Comparison of ENCODE assay signal across 19 mouse cellular contexts in the genomic region with DNA sequence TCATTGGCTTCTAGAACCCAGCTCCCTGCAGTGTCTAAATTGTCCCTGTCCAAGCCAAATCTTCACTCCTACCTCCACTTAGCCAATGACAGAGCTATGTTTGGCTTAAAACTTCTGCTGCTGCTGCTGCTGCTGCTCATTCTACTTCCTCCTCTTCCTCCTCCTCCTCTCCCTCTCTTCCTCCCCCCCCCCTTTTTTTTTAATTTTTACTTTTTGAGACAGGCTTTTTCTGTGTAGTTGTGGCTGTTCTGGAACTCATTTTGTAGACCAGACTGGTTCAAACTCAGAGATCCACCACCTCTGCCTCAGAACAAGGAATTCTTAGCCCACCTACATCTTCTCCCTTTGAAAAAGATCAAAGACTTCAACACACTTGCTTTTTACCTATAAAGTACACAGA.
"Had no signal": no experiment of that assay in that cellular context is flagged by ENCODE, and none has a peak within 500 bp of the region (broad histone marks: within the 10 kb centered on the region; RNA-seq: fewer than 3 reads in every experiment).

No protein-coding gene starts in this region.

- H3K9ac ChIP-seq: lung, embryonic 14.5 days; midbrain, embryonic 12.5 days; neural tube, embryonic 13.5 days; neural tube, embryonic 15.5 days had no signal

- H3K4me1 ChIP-seq: midbrain, embryonic 10.5 days; midbrain, embryonic 12.5 days; neural tube, embryonic 13.5 days; neural tube, embryonic 15.5 days had no signal

- H3K27me3 ChIP-seq: midbrain, embryonic 12.5 days; neural tube, embryonic 13.5 days; neural tube, embryonic 15.5 days had no signal

- H3K36me3 ChIP-seq: midbrain, embryonic 10.5 days; midbrain, embryonic 12.5 days; neural tube, embryonic 13.5 days; neural tube, embryonic 15.5 days had no signal

- H3K4me2 ChIP-seq: lung, embryonic 14.5 days; midbrain, embryonic 12.5 days; neural tube, embryonic 13.5 days; neural tube, embryonic 15.5 days had no signal

- H3K27ac ChIP-seq: midbrain, embryonic 10.5 days; midbrain, embryonic 12.5 days; neural tube, embryonic 13.5 days; neural tube, embryonic 15.5 days had no signal

- H3K9me3 ChIP-seq: midbrain, embryonic 10.5 days; midbrain, embryonic 12.5 days; neural tube, embryonic 13.5 days; neural tube, embryonic 15.5 days had no signal

- H3K4me3 ChIP-seq: midbrain, embryonic 10.5 days; midbrain, embryonic 12.5 days; myocyte; neural tube, embryonic 13.5 days; neural tube, embryonic 15.5 days had no signal

- DNase-seq: lung, adult 18-20 months; lung, embryonic 14.5 days; lung, postnatal 10 days; lung, postnatal 4 days; midbrain, embryonic 14.5 days; retina, postnatal 1 day; right cerebral cortex, adult 18-20 months; right cerebral cortex, postnatal 25 days; right cerebral cortex, postnatal 4 days; spleen, adult 18-20 months; thymus, adult 18-20 months; thymus, postnatal 14 days; thymus, postnatal 36 days had no signal

- ATAC-seq: midbrain, embryonic 16.5 days had no signal
